In genomic region chr7:91753151-91753861, GRCm38 (mm10) we compare ENCODE assay signal across 18 mouse cellular contexts.
"Had no signal": no experiment of that assay in that cellular context is flagged by ENCODE, and none has a peak within 500 bp of the region (broad histone marks: within the 10 kb centered on the region; RNA-seq: fewer than 3 reads in every experiment).

No protein-coding gene starts in this region.

- ATAC-seq: liver, embryonic 12.5 days; midbrain, embryonic 13.5 days had no signal

- H3K4me3 ChIP-seq: kidney, embryonic 15.5 days; limb, embryonic 12.5 days; limb, embryonic 15.5 days; liver, embryonic 12.5 days; liver, embryonic 15.5 days; lung, embryonic 15.5 days; megakaryocyte, embryonic 14.5 days; midbrain, embryonic 10.5 days; midbrain, embryonic 13.5 days had no signal

- DNase-seq: kidney, adult 8-10 months; kidney, postnatal 10 days; kidney, postnatal 36 days; left cerebral cortex, postnatal 4 days; lung, adult 18-20 months; lung, postnatal 10 days; lung, postnatal 36 days; thymus, adult 18-20 months; thymus, postnatal 36 days had no signal

- H3K27ac ChIP-seq: kidney, embryonic 15.5 days; limb, embryonic 12.5 days; limb, embryonic 15.5 days; liver, embryonic 12.5 days; liver, embryonic 15.5 days; lung, embryonic 15.5 days; midbrain, embryonic 10.5 days; midbrain, embryonic 13.5 days had no signal

- H3K27me3 ChIP-seq: kidney, embryonic 15.5 days; limb, embryonic 12.5 days; limb, embryonic 15.5 days; liver, embryonic 12.5 days; liver, embryonic 15.5 days; lung, embryonic 15.5 days; megakaryocyte, embryonic 14.5 days; midbrain, embryonic 13.5 days had no signal
